Mouse (Mus musculus): ENCODE results near the gene Nckap5. TPM values are rescaled to one million over a fixed set of nuclear protein-coding genes. Genes with fewer than 3 reads are reported as not detected.

Gene Nckap5
- polyA plus RNA-seq, 1 experiment from 2014 or later = 1.5 TPM

DNA sequence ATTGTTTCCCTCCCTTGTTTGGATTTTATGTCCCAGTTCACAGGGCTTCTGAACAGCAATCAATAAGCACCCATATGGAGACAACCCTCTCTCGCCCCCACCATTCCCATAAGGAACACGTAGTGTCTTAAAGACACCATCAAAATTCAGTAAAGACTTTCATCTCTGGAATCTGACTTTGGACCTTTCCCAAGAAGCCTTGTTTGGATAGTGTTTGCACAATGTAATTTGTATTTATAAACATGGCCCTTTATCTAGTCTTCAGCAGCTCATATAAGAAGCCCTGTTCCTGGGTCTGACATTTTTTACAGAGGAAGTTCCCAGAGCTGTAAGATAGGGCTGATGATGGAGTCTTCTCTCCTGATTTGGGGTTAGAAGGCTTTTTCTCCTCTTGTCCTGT lies 359.7 kb downstream of the Nckap5 start:
- peaks cover 4% of the 10 kb centered on the region for H3K27me3 ChIP-seq
- no peak for DNase-seq (ENCODE audit: low read depth, low spot score)
- in situ Hi-C loops (cut with MboI; ENCODE audit: low pct_unique_long_range_greater_than_20kb) = no loop called here
- POLR2A ChIA-PET = no interaction called here
- CTCF ChIA-PET = no interaction called here
- no peak for ATAC-seq
- TF ChIP-seq CTCF (IDR thresholded peaks at IDR 0.05) = no peak

DNA sequence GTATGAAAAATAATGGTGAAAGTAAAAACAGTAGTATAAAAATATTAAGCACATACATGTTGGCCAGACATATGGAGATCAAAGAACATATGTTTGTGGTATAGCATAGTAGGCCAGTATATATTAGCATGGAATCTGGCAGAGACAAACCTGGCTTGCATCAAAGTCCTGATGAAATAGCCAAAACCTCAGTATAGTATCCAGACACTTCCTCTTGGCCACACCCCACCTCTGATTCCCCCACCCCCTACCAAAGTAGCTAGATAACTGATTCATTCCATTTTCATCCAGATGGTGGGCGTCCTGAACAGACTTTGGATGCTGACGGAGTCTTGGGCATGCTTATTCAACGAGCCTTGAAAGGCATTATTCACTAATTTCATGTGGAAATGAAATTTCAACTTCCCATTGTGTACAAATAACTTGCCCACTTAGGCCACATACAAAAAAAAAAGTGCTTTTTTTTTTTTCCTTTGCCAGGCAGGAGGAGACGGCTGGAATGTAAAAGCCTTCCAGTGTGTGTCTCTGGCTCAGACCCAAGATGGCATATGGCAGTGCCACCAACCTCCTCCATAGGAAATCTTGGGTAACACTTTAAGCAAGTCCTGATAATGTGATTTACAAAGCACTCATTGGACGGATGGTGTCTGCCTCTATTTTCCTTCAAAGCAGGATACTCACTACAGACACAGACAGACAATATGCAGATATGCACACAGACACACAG lies 360.6 kb downstream of the Nckap5 start:
- no peak for TF ChIP-seq CTCF (IDR thresholded peaks at IDR 0.05)
- CTCF ChIA-PET = no interaction called here
- peaks cover 4% of the 10 kb centered on the region for H3K27me3 ChIP-seq
- in situ Hi-C loops (cut with MboI; ENCODE audit: low pct_unique_long_range_greater_than_20kb) = no loop called here
- ATAC-seq (no peak), DNase-seq (ENCODE audit: low read depth, low spot score) (no peak)
- POLR2A ChIA-PET = no interaction called here

DNA sequence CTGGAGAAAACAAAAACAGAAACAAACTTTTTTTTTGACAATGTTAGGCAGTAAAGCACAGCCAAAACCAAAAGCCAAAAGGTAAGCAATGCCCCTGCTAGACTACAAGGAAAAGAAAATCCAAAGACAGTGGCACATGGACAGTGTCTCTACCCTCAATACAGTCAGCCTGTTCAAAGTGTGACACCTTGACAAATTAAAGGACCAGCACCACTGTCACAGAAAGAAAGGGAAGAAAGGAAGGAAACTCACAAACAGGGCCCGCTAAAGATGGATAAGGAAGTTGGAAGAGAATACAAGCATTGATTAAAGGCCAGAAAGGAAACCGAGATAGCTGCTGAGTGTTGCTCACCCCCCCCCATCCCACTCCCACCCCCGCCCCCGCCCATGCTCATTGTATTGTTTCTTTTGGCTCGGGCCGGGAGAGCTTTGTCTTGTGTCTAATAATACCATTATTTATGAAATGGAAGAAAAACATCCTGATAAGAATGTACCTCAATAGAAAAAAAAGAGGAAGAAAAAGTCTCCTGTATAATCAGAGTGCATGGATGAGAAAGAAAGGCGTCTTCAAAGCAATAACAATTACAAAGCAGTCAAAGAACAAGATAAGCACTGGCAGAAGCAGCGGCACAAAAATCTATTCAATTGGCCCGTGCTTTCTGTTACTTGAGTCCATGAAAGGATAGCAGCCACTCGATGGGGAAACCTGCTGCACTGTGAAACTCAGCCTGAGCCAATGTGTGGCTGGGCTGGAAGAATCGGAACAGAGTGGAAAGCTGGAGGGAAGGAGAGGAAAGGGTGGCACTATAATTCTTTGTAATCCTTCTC lies 368.9 kb downstream of the Nckap5 start:
- ChIA-PET CTCF (no interaction called here), POLR2A (no interaction called here)
- no peak for ATAC-seq
- in situ Hi-C loops (cut with MboI; ENCODE audit: low pct_unique_long_range_greater_than_20kb) = no loop called here
- no peak for DNase-seq (ENCODE audit: low read depth, low spot score)
- no peaks in the 10 kb centered on the region for H3K27me3 ChIP-seq
- TF ChIP-seq CTCF (IDR thresholded peaks at IDR 0.05) = no peak

DNA sequence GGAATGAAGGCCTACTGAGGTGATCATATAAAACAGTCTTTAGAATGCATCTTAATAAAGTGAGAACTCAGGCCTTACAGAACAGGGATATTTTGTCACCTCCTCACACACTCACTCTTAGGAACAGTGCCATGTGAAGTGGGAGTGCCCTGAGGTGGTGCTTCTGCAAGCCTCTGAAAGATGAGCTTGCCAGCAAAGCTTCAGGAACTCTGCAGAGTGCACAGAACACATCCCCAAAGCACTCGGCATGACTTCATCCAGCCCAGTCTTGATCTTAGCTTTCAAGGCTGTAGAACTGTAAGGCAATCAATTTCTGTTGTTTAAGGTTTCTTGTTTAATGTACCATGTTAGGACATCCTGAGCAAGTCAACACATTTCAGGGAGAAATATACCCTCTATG lies 372.9 kb downstream of the Nckap5 start:
- ATAC-seq = no peak
- no peaks in the 10 kb centered on the region for H3K27me3 ChIP-seq
- in situ Hi-C loops (cut with MboI; ENCODE audit: low pct_unique_long_range_greater_than_20kb) = no loop called here
- ChIA-PET POLR2A (no interaction called here), CTCF (no interaction called here)
- no peak for DNase-seq (ENCODE audit: low read depth, low spot score)
- TF ChIP-seq CTCF (IDR thresholded peaks at IDR 0.05) = no peak

GRCm38 (mm10) chr1:126454504-126455173 lies 376.0 kb downstream of the Nckap5 start:
- DNase-seq (ENCODE audit: low read depth, low spot score) (no peak), ATAC-seq (no peak)
- in situ Hi-C loops (cut with MboI; ENCODE audit: low pct_unique_long_range_greater_than_20kb) = no loop called here
- ChIA-PET POLR2A (no interaction called here), CTCF (no interaction called here)
- H3K27me3 ChIP-seq = no peaks in the 10 kb centered on the region
- no peak for TF ChIP-seq CTCF (IDR thresholded peaks at IDR 0.05)

DNA sequence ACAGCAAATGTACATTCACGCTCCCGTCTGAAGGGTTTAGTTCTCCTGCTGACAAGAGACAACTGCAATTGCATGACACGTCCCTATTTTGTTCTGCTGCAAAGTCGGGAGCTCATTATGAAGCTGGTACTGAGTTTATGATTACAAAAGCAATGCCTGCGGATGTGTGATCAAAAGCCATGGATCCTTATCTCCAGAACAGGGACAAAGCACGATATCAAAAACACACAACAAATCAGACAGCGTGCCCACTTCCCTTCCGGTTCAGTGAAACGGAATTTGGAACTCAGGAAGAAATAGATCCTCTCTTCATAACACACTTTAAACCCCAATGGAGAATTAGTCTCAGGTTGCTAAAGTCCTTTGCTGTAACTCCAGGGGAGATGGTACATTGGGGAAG lies 379.1 kb downstream of the Nckap5 start:
- CTCF ChIA-PET = no interaction called here
- ATAC-seq = no peak
- H3K27me3 ChIP-seq = no peaks in the 10 kb centered on the region
- no peak for TF ChIP-seq CTCF (IDR thresholded peaks at IDR 0.05)
- no peak for DNase-seq (ENCODE audit: low read depth, low spot score)
- in situ Hi-C loops (cut with MboI; ENCODE audit: low pct_unique_long_range_greater_than_20kb) = no loop called here
- POLR2A ChIA-PET = interaction anchor here (0.6 kb wide), 1 partner anchor 40 kb away, joined by 5 read pairs; no protein-coding TSS in a partner anchor

GRCm38 (mm10) chr1:126449424-126449823 lies 381.2 kb downstream of the Nckap5 start:
- H3K27me3 ChIP-seq = no peaks in the 10 kb centered on the region
- ChIA-PET POLR2A (no interaction called here), CTCF (no interaction called here)
- in situ Hi-C loops (cut with MboI; ENCODE audit: low pct_unique_long_range_greater_than_20kb) = loop anchor here (25.0 kb wide), 1 partner anchor 488 kb away; no protein-coding TSS in a partner anchor
- TF ChIP-seq CTCF (IDR thresholded peaks at IDR 0.05) = no peak
- no peak for DNase-seq (ENCODE audit: low read depth, low spot score)
- no peak for ATAC-seq

- no peak for TF ChIP-seq CTCF (IDR thresholded peaks at IDR 0.05)
- ChIA-PET POLR2A (interaction anchor here (0.6 kb wide), 1 partner anchor 69 kb away, joined by 3 read pairs; no protein-coding TSS in a partner anchor), CTCF (interaction anchor here (1.4 kb wide), 1 partner anchor 11 kb away, joined by 3 read pairs; no protein-coding TSS in a partner anchor)
- H3K27me3 ChIP-seq = no peaks in the 10 kb centered on the region
- no peak for DNase-seq (ENCODE audit: low read depth, low spot score)
- in situ Hi-C loops (cut with MboI; ENCODE audit: low pct_unique_long_range_greater_than_20kb) = loop anchor here (25.0 kb wide), 1 partner anchor 493 kb away; no protein-coding TSS in a partner anchor
- no peak for ATAC-seq
These were observed 386.7 kb downstream of the Nckap5 start for GRCm38 (mm10) chr1:126443890-126444289.

DNA sequence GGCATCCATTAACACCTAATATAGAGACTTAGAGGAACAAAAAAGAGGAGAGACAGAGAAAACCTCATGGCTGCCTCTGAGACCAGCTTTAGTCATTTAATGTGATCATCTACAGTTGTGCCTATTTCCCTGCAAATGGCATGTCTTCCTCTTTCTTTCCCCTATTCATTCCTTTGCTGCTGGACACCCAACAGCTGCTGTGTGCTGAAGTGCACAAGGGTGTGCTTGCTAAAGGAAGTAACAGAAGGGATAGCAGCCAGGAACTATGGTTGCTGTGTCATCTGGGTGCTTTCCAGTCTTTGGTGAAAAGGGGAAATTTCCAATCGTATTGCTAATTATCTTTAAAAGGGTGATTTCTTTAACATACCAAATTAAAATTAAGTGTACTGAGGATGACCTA lies 387.9 kb downstream of the Nckap5 start:
- TF ChIP-seq CTCF (IDR thresholded peaks at IDR 0.05) = no peak
- no peaks in the 10 kb centered on the region for H3K27me3 ChIP-seq
- in situ Hi-C loops (cut with MboI; ENCODE audit: low pct_unique_long_range_greater_than_20kb) = loop anchor here (25.0 kb wide), 1 partner anchor 495 kb away; no protein-coding TSS in a partner anchor
- ATAC-seq (no peak), DNase-seq (ENCODE audit: low read depth, low spot score) (no peak)
- POLR2A ChIA-PET = no interaction called here
- CTCF ChIA-PET = interaction anchor here (1.4 kb wide), 2 partner anchors 9 to 11 kb away, joined by 3 to 6 read pairs; no protein-coding TSS in a partner anchor

GRCm38 (mm10) chr1:126438000-126438572 lies 392.5 kb downstream of the Nckap5 start:
- no peak for TF ChIP-seq CTCF (IDR thresholded peaks at IDR 0.05)
- H3K27me3 ChIP-seq = no peaks in the 10 kb centered on the region
- ATAC-seq (no peak), DNase-seq (ENCODE audit: low read depth, low spot score) (no peak)
- in situ Hi-C loops (cut with MboI; ENCODE audit: low pct_unique_long_range_greater_than_20kb) = loop anchor here (10.0 to 25.0 kb wide), 3 partner anchors 499 to 833 kb away; no protein-coding TSS in a partner anchor
- ChIA-PET CTCF (no interaction called here), POLR2A (no interaction called here)
